8 mouse cellular contexts compared by ENCODE assay signal in the genomic region with DNA sequence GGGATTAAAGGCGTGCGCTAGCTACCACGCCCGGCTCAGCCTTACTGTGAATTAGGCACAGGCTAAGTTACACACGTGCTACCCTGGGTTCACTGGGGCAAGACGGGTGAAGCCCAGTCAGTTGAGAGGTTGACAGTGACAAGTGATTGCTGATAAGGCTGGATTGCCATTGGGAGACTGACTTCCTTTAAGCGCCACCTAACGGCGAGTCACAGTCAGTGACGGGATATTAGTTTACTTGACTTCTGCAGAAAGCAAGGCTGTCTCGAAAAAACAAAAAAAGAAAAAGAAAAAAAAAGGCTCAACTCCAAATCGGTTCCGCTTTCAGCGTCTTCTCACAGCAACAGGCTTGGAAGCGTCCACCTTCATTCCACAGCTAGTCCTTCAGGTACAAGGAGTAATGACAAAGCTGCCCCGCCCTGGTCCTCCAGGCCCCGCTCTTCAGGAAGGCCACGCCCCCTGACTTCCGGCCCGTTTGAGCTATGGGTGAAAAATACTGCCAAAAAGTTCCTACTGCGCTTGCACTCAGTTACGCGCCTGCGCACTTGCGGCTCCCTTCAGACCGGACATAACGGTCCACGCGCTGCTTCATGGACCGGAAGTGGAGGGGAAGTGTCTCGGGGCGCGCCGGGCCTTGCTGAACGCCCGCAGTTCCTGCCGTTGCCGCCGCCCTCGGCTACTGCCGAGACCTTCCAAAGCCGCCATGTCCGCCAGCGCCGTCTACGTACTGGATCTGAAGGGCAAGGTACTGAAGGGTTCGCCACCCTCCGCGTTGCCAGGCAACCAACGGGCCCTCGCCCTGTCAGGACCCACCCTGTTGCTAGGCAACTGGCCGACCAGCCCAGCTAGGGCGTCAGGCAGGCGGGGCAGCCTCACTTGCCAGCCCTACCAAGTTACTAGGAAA. TPM values are rescaled to one million over a fixed set of nuclear protein-coding genes. Genes with fewer than 3 reads are reported as not detected.
DNase-seq lines count a peak whose midpoint lies in the region; ATAC-seq lines count a peak whose summit lies in the region.

A gene (plus strand): TSS at position 520 of the 904 bp plus-strand sequence.

- H3K4me2 ChIP-seq in forebrain, embryonic 14.5 days (ENCODE audit: low read length), result peak within 1 kb of the TSS; percentile 73
- H3K4me2 ChIP-seq in neural tube, embryonic 15.5 days, result peak within 1 kb of the TSS; percentile 82

- peaks cover 14% of the 10 kb centered on the region; the same call in 1 of the 2 replicates for H3K36me3 ChIP-seq in forebrain, embryonic 14.5 days (ENCODE audit: control insufficient read depth, insufficient read depth, low read length)
- peaks cover 17% of the 10 kb centered on the region for H3K36me3 ChIP-seq in neural tube, embryonic 15.5 days

- H3K9ac ChIP-seq in forebrain, embryonic 14.5 days (ENCODE audit: low read length), result peak within 1 kb of the TSS; percentile 72
- H3K9ac ChIP-seq in neural tube, embryonic 15.5 days (replicated peaks), result peak within 1 kb of the TSS; percentile 76

- ATAC-seq in forebrain, embryonic 14.5 days, result peak; percentile 96
- ATAC-seq in neural tube, embryonic 15.5 days (ENCODE audit: low FRiP score), result peak; percentile 97

- WGBS in forebrain, embryonic 14.5 days, result under 1% methylated on average over 54 of the region's 54 CpGs
- WGBS in neural tube, embryonic 15.5 days, result under 1% methylated on average over 54 of the region's 54 CpGs

- no peaks in the 10 kb centered on the region for H3K9me3 ChIP-seq in forebrain, embryonic 14.5 days (replicated peaks; ENCODE audit: control insufficient read depth, low read length)
- no peaks in the 10 kb centered on the region for H3K9me3 ChIP-seq in neural tube, embryonic 15.5 days (replicated peaks)

- H3K27me3 ChIP-seq in forebrain, embryonic 14.5 days (replicated peaks; ENCODE audit: control insufficient read depth, insufficient read depth, low read length), result no peaks in the 10 kb centered on the region
- H3K27me3 ChIP-seq in neural tube, embryonic 15.5 days (replicated peaks), result no peaks in the 10 kb centered on the region

- H3K4me3 ChIP-seq in forebrain, embryonic 14.5 days (ENCODE audit: low read depth, low read length), result peak within 1 kb of the TSS; percentile 64
- H3K4me3 ChIP-seq in neural tube, embryonic 15.5 days (replicated peaks), result peak within 1 kb of the TSS; percentile 85

- DNase-seq in ES-CJ7 (ENCODE audit: low read depth, low spot score), result peak; percentile 100
- peak; percentile 97 for DNase-seq in cerebellum, adult 11 months
- DNase-seq in forebrain, embryonic 14.5 days (ENCODE audit: low spot score), result peak; percentile 100
- peak; percentile 97 to 98 for DNase-seq in heart, postnatal 14 days
- peak; percentile 98 for DNase-seq in layer of hippocampus, adult 11-12 months (ENCODE audit: low spot score)
- DNase-seq in lung, adult 18-20 months, result peak; percentile 98 to 99
- DNase-seq in testis, postnatal 14 days (ENCODE audit: low spot score), result peak; percentile 98

- peak within 1 kb of the TSS; percentile 93 for H3K27ac ChIP-seq in forebrain, embryonic 14.5 days (ENCODE audit: low read depth, low read length)
- H3K27ac ChIP-seq in neural tube, embryonic 15.5 days (replicated peaks), result peak within 1 kb of the TSS; percentile 98

- intact Hi-C loops in heart, postnatal 14 days (cut with DNase I), result loop anchor here (5.0 kb wide), 1 partner anchor 62 kb away; no protein-coding TSS in a partner anchor

- H3K4me1 ChIP-seq in forebrain, embryonic 14.5 days (ENCODE audit: control insufficient read depth, insufficient read depth, low read length), result no peaks in the 10 kb centered on the region
- peaks cover 26% of the 10 kb centered on the region for H3K4me1 ChIP-seq in neural tube, embryonic 15.5 days

RNA-seq across cellular contexts. Expression of the gene that starts here (rescaled TPM):
- 214 TPM in 2 replicates for polyA plus RNA-seq in forebrain, embryonic 14.5 days (2014; fragmentation: Nextera tagmentation; extraction: Ambion mirVana)
- total RNA-seq in heart, postnatal 14 days (2021), result 10 to 100 TPM; 53.2 to 53.4 TPM
- 235 and 249 TPM in 2 replicates for polyA plus RNA-seq in neural tube, embryonic 15.5 days (2015; fragmentation: Nextera tagmentation; extraction: Ambion mirVana)

Comparison
In these comparisons a context has a peak if more than half of its experiments do, and no peak if none do; other contexts are left out.
1. Peak in every context shown above with its lines: DNase-seq, ATAC-seq, H3K4me3 ChIP-seq and H3K27ac ChIP-seq.